Mouse (Mus musculus) intestine, embryonic 16.5 days (tissue): Measurements from ENCODE around the gene Sik1. TPM values are rescaled to one million over a fixed set of nuclear protein-coding genes. Genes with fewer than 3 reads are reported as not detected.

Experiments used
- ATAC-seq: fragments of 200-750 bp; cut with Nextera tagmentation; 2 replicates; pipeline ENCODE4 v1.8.0; 2017; ENCODE audit warnings: moderate TSS enrichment, moderate library complexity
- H3K27ac ChIP-seq: fragments of 300-500 bp; sonication (generic); 2 replicates; pipeline ENCODE4 v1.5.1; 2014; ENCODE audit warnings: mild to moderate bottlenecking, low read length
- H3K27me3 ChIP-seq: fragments of 300-500 bp; sonication (generic); replicated peaks from 2 replicates; pipeline ENCODE4 v1.6.1; 2014; ENCODE audit warnings: low read length, control low read depth, mixed read lengths; ENCODE audit not compliant: control insufficient read depth, insufficient read depth
- H3K36me3 ChIP-seq: fragments of 300-500 bp; sonication (generic); 2 replicates; pipeline ENCODE4 v1.6.1; 2014; ENCODE audit warnings: low read length, control low read depth; ENCODE audit not compliant: control insufficient read depth, insufficient read depth
- H3K4me1 ChIP-seq: fragments of 300-500 bp; sonication (generic); 2 replicates; pipeline ENCODE4 v1.6.1; 2014; ENCODE audit warnings: low read length, control low read depth, mixed read lengths; ENCODE audit not compliant: control insufficient read depth, insufficient read depth
- H3K4me2 ChIP-seq: fragments of 300-500 bp; sonication (generic); 2 replicates; pipeline ENCODE4 v1.6.1; 2014; ENCODE audit warnings: low read depth, low read length, control low read depth
- H3K4me3 ChIP-seq: fragments of 300-500 bp; sonication (generic); 2 replicates; pipeline ENCODE4 v1.5.1; 2014; ENCODE audit warnings: mild to moderate bottlenecking, low read length
- H3K9ac ChIP-seq: fragments of 300-500 bp; sonication (generic); 2 replicates; pipeline ENCODE4 v1.6.1; 2014; ENCODE audit warnings: low read depth, low read length
- H3K9me3 ChIP-seq: fragments of 300-500 bp; sonication (generic); 2 replicates; pipeline ENCODE4 v1.6.1; 2016; ENCODE audit warnings: low read length, control low read depth; ENCODE audit not compliant: control insufficient read depth
- WGBS: fragments of 180-500 bp; shearing (Covaris S2); extraction: QIAGEN DNeasy Blood & Tissue Kit; methylation state at CpG from one replicate; pipeline ENCODE4 v1.1.7; 2014; 5-methylcytosine and 5-hydroxymethylcytosine counted together
- polyA plus RNA-seq: library from polyadenylated mRNA; unstranded; fragments of >200 nt; fragmentation: Nextera tagmentation; extraction: Ambion mirVana; gene quantifications from 2 replicates; pipeline ENCODE4 v1.2.1, GENCODE M21; 2015

The Sik1 gene
- polyA plus RNA-seq, 1 experiment from 2014 or later: 5.7 TPM

DNA sequence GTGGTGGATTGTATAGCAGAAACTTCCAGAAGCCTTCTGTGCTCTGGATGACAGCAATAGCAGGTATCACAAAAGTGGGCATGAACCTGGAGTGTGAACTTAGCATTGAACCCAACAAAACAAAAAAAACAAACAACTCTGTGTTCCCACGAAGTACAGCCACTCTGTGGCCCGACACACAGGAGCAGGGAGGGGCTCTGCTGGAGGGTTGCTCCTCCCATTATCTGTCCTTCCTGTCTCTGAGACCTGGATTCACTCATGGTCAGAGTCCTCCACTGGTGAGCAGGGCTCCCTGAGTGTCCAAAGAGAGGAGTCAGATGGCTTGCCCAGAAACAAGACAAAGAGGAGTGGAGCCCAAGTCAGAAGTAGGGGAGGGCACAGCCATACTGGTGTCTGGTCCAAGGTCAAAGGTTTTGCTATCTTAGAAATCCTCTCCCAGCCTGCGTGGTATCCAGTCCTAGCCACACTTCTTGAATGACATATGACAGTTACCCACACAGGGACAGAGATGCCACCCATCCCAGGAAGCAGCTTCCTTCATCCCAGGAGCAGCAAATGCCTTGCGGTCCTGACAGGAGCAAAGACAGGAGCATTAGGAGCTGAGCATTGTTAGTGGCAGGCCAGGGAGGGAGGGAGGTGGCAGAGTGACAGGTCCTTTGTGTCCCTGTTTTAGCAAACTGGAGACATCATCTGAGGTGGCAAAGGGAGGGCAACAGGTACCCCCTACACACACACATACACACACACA is 35.3 kb downstream of the Sik1 start:
- no peak for ATAC-seq
- 32% methylated on average over 4 of the region's 4 CpGs for WGBS

DNA sequence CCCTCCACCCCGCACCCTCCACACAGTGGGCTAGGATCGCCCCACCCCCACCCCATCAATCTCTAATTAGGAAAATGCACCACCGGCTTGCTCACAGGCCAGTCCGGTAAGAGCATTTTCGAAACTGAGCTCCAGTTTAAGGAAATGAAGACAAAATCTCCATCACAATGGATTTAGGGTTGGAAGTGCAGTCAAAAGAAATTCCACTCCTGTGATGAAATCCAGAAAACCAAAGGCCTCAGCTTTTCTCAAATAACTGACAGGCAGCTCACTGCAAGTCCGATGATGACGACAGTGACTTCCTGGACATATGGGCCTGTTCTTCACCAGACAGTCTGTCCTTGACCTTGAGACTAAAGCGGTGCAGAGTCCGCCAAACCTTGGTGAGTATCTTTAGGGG is 36.2 kb downstream of the Sik1 start:
- Histone ChIP-seq H3K9ac (no peak overlapping the region), H3K27me3 (no peaks in the 10 kb centered on the region), H3K4me1 (peaks cover 21% of the 10 kb centered on the region), H3K4me2 (no peak overlapping the region), H3K9me3 (no peaks in the 10 kb centered on the region), H3K4me3 (no peak overlapping the region), H3K36me3 (no peaks in the 10 kb centered on the region), H3K27ac (no peak overlapping the region)
- no peak for ATAC-seq
- WGBS: 75% methylated on average over 9 of the region's 9 CpGs

More for the DNA sequence above, 35.3 kb downstream of the Sik1 start:
- no peaks in the 10 kb centered on the region for H3K27me3 ChIP-seq
- no peaks in the 10 kb centered on the region for H3K36me3 ChIP-seq
- H3K27ac ChIP-seq: no peak overlapping the region
- H3K4me1 ChIP-seq: peaks cover 13% of the 10 kb centered on the region
- H3K9ac ChIP-seq: no peak overlapping the region
- no peak overlapping the region for H3K4me3 ChIP-seq
- H3K4me2 ChIP-seq: no peak overlapping the region
- no peaks in the 10 kb centered on the region for H3K9me3 ChIP-seq

DNA sequence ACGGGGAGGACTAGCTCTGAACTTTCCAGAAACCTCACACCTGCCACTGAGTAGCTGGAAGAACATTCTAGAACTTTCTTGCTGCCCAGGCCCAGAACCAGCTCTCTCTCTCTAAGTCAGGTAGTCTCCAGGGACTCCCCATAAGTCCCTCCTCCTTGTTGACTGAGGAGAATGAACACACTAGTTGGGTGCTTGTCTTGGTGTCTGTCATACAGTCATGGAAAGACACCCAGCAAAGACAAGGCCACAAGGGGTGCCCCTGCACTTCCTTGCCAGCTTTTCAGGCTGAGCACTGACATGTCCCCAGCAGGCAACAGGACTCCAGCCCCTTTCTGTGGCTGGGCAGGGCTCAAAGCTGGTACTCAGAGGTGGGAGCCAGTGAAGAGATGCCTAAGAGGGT is 37.8 kb downstream of the Sik1 start:
- no peak for ATAC-seq
- H3K36me3 ChIP-seq: no peaks in the 10 kb centered on the region
- H3K27me3 ChIP-seq: no peaks in the 10 kb centered on the region
- H3K27ac ChIP-seq: no peak overlapping the region
- peaks cover 21% of the 10 kb centered on the region for H3K4me1 ChIP-seq
- 83% methylated on average over 1 of the region's 1 CpGs for WGBS
- no peak overlapping the region for H3K4me3 ChIP-seq
- H3K9me3 ChIP-seq: no peaks in the 10 kb centered on the region
- no peak overlapping the region for H3K4me2 ChIP-seq
- no peak overlapping the region for H3K9ac ChIP-seq

DNA sequence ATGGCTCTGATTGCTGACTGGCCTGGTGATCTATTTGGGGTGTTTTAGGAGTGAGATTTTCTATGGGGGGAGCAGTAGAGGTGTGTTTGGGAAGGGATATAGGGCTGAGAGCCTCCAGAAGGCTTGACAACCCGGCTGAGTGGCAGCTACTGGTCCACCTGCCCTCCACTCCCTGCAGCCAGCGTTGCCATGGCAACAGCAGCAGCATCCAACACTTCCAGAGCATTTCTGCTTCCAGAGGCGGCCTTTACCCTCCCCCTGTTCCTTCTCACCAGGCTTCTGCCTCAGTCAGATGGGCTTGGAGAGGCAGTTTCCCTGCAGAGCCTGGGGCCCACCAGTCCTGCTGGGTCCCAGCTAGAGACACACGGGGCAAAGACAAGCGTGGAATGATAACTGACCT is 38.4 kb downstream of the Sik1 start:
- no peaks in the 10 kb centered on the region for H3K9me3 ChIP-seq
- H3K9ac ChIP-seq: no peak overlapping the region
- 43% methylated on average over 5 of the region's 5 CpGs for WGBS
- ATAC-seq: no peak
- H3K27ac ChIP-seq: no peak overlapping the region
- H3K4me3 ChIP-seq: no peak overlapping the region
- peaks cover 21% of the 10 kb centered on the region for H3K4me1 ChIP-seq
- H3K4me2 ChIP-seq: no peak overlapping the region
- H3K36me3 ChIP-seq: no peaks in the 10 kb centered on the region
- no peaks in the 10 kb centered on the region for H3K27me3 ChIP-seq

DNA sequence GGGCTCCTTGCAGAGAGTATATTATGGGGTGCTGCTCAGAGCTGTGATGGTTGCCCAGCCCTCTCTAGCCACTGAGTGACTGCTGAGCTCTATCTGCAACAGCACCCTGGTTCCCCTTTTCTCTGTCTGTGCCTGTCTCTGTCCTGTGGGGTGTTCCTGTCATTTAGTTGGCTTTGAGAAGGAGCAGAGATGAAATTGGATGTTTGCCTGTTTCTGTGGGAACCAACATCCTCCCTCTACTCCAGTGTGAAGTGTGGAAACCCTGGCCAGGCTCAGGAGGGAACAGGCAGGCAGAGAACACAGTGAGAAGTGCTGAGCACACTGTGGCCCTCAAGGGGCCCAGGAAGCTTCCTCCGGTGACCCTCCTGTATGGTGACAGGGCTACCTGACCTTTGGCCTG is 40.8 kb downstream of the Sik1 start:
- no peak overlapping the region for H3K27ac ChIP-seq
- no peaks in the 10 kb centered on the region for H3K27me3 ChIP-seq

DNA sequence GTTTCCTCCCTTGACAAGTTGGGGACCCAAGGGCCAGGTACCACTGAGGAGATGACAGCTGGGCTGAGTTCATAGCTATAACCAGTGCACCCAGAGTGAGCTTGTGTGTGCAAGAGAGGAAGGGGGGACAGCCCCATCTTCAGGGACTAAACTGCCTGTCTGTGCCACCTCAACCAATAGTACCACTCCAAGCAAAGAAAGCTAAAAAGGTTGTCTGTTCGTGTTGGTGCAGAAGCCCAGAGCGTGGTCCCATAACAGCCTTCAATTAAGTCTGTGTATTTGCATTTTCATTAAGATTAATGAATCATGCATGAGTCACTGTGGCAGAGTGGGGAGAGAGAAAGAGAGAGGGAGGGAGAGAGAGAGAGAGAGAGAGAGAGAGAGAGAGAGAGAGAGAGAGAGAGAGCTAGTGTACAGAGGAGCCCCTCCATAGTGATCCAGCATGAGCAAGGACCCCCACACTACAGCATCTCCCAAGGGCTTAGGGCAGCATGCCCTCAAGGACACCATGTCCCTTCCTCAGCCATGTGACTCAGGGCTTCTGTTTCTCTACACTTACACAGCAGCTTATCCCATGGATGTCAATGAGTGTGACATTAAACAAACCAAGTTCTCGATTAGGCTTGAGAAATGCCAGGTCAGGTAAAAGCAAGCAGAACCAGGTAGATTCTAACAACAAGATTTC is 41.5 kb downstream of the Sik1 start:
- H3K9ac ChIP-seq: no peak overlapping the region
- 61% methylated on average over 3 of the region's 3 CpGs for WGBS
- H3K4me3 ChIP-seq: no peak overlapping the region
- H3K27ac ChIP-seq: no peak overlapping the region
- H3K4me1 ChIP-seq: peaks cover 8% of the 10 kb centered on the region; the same call in 1 of the 2 replicates
- H3K4me2 ChIP-seq: no peak overlapping the region
- H3K9me3 ChIP-seq: no peaks in the 10 kb centered on the region
- no peak for ATAC-seq
- no peaks in the 10 kb centered on the region for H3K36me3 ChIP-seq
- no peaks in the 10 kb centered on the region for H3K27me3 ChIP-seq

More for the DNA sequence above, 40.8 kb downstream of the Sik1 start:
- H3K4me2 ChIP-seq: no peak overlapping the region
- no peaks in the 10 kb centered on the region for H3K9me3 ChIP-seq
- no peaks in the 10 kb centered on the region for H3K36me3 ChIP-seq
- no peak for ATAC-seq
- H3K4me1 ChIP-seq: peaks cover 8% of the 10 kb centered on the region
- WGBS: 74% methylated on average over 1 of the region's 1 CpGs
- H3K4me3 ChIP-seq: no peak overlapping the region
- H3K9ac ChIP-seq: no peak overlapping the region

DNA sequence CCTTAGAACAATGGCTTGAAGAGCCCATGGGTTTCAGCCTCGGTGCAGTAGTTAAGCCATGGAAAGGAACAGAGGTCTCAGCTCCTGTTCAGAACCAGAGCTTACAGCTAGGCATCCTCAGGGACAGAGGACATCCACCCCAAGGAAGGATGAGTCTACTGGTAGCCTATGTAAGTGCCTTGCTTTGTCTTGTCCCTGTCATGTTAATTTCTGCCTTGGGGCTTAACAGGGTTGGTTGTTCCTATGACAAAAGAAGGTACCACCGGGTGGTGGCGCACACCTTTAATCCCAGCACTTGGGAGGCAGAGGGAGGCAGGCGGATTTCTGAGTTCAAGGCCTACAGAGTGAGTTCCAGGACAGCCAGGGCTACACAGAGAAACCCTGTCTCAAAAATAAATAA is 44.3 kb downstream of the Sik1 start:
- no peak overlapping the region for H3K27ac ChIP-seq
- H3K4me2 ChIP-seq: no peak overlapping the region
- WGBS: 66% methylated on average over 4 of the region's 4 CpGs
- no peaks in the 10 kb centered on the region for H3K9me3 ChIP-seq
- peaks cover 11% of the 10 kb centered on the region; the same call in 1 of the 2 replicates for H3K4me1 ChIP-seq
- H3K36me3 ChIP-seq: no peaks in the 10 kb centered on the region
- no peak overlapping the region for H3K9ac ChIP-seq
- no peak for ATAC-seq
- no peak overlapping the region for H3K4me3 ChIP-seq
- H3K27me3 ChIP-seq: no peaks in the 10 kb centered on the region

DNA sequence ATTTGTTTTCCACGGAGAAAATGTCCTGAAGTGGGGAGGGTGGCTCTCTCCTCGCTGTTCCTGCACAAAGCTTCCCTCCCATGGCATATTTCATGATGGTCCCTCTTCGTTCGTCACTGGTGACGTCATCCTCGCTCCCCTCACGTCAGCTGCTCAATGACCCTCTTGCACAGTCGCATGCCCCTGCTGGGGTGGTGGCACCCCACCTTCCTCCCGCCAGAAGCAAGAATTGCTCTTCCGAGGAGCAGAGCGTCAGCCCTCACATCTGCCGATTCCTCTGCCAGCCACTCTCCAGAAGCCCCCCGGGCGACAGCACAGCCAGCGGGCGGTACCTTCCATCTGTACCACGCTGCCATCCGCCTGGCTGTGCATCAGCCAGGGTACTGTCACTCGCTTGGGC is 45.7 kb downstream of the Sik1 start:
- WGBS: 62% methylated on average over 19 of the region's 19 CpGs
- no peak for ATAC-seq
- Histone ChIP-seq H3K4me1 (peaks cover 15% of the 10 kb centered on the region), H3K27ac (no peak overlapping the region), H3K9ac (no peak overlapping the region), H3K27me3 (no peaks in the 10 kb centered on the region), H3K4me2 (no peak overlapping the region), H3K9me3 (no peaks in the 10 kb centered on the region), H3K36me3 (no peaks in the 10 kb centered on the region), H3K4me3 (no peak overlapping the region)

DNA sequence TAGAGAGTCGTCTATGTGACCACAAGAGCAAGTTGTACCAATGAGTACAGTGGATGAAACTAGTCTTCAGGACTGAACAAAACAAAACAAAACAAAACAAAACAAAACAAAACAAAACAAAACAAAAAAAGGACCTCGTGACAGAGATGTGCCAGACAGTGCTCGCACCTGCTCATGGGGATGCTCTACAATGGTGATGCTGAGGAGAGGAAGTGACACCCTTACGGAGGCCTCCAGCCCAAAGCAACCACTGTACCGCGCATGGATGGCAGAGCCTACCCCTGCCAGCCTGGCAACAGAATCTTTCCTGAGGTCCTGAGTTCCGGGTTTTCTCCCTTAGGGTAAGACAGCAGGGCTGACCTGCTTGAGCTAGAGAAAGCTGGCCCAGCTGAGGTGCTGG is 46.5 kb downstream of the Sik1 start:
- no peaks in the 10 kb centered on the region for H3K9me3 ChIP-seq
- no peak for ATAC-seq
- H3K4me3 ChIP-seq: no peak overlapping the region
- H3K36me3 ChIP-seq: no peaks in the 10 kb centered on the region
- 89% methylated on average over 7 of the region's 7 CpGs for WGBS
- H3K9ac ChIP-seq: no peak overlapping the region
- H3K27ac ChIP-seq: no peak overlapping the region
- H3K27me3 ChIP-seq: no peaks in the 10 kb centered on the region
- peaks cover 10% of the 10 kb centered on the region for H3K4me1 ChIP-seq
- no peak overlapping the region for H3K4me2 ChIP-seq
